Mouse (Mus musculus) kidney, postnatal 36 days (tissue): ENCODE measurements around the gene Fam227b.

Source experiments
- DNase-seq, 2 experiments: peaks; one replicate each; pipeline ENCODE4 v3.0.0; 2021 to 2022; ENCODE audit warnings: mixed read lengths in 2 of 2

The Fam227b gene

DNA sequence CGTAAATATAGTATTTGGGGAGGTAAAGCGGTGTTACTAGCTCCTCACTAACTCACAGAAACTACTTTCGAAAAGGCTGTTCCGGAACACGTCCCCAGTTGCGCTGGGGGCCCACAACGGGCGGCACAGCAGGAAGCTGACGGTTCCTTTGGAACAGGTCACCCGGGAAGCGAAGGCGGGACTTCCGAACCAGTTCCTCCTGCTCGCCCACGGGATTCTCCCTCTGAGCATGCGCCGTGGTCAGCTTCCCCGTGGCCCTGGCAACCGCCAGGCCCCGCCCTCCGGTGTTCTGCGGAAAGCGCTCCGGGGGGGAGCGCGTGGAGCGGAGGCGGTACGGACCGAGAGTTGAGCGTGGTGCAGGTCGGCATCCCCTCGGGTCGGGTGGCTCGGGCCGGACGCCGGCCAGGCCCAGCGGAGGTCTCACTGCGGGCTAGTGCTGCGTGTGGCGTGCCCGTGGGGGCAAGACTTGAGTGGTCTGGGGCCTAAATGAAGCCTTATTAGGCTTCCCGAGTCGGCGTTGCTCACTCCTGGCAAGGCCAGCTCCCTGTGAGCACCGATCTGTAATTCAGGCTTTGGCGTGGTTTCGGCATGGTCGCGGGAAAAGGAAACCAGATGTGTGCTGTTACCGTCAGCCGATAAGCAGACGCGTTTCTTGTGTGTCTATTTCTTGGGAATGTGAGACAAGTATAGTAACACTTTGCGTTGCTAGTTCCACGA, at the start of gene Fam227b, which contains the start of gene Dtwd1:
Gene Fam227b (minus strand): TSS at position 150 of the 717 bp plus-strand sequence.
Gene Dtwd1 (plus strand): TSS at position 287 of the 717 bp plus-strand sequence.
- peak; percentile 98 for DNase-seq

DNA sequence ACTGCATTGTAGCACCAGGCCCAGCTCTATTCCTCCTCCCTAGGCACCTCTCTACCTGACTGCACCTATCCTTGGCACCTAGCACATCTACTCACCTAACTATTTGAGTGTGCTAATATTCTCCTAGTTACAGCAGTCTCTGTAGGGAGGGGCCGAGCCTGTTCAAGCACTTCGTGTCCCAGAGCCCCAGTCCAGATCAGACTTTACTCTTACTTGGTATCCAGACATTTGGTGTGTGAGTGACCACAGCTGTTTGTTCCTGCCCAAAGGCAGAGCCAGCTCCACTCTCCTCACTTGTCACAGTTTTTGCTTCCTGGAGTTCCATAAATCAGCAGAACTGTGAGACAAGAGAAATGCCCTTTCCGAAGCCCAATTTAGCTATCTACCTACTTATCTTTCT, 47.2 kb upstream of the Fam227b start:
- no peak for DNase-seq

DNA sequence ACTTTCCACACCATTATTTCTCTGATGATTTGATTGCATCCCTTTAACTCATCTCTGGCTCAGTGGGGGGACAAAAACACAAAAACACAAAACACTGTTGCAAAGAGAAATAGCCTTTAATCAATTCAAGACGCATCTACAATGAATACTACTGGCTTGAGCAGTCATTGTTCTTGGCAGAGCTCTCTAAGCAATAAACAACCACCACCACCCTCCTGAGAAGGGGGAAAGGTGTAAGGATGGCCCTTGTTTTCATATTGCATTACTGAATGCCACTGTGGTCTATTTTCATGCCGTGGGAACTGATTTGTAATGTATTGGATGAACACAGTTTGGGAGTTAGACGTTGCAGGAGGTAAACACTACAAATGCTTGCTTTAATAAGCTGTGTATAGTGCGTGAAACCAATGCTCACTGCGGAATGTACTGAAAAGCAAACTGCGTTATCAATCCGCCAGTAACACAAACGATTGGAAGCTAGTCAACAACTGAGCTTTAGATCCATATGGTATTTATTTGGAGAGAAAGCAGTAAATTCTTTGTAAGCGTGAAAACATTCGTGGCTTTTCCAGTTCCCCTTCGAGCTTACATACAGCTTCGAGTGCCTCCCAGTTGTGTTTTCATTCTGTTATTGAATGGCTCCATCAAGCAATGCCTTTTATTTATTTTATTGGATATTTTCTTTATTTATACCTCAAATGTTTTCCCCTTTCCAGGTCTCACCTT, 44.0 kb upstream of the Fam227b start:
- no peak for DNase-seq

DNA sequence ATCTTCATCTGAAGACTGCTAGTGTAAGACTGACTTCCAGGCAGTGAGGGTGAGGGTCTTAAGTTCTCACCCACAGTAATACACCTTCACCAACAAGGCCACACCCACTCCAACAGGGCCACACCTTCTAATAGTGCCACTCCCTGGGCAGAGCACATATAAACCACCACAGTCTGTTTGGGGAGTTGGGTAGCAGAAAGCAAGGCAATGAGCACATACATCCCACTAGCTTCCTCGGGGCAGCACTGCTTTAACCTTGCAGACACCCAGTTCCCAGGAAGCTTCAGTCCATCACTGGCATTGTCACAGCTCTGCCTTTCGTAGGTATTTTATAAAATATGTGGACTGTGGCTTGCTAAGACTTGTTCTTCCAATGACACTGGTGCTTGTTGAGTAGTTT, 40.3 kb upstream of the Fam227b start:
- DNase-seq: no peak

DNA sequence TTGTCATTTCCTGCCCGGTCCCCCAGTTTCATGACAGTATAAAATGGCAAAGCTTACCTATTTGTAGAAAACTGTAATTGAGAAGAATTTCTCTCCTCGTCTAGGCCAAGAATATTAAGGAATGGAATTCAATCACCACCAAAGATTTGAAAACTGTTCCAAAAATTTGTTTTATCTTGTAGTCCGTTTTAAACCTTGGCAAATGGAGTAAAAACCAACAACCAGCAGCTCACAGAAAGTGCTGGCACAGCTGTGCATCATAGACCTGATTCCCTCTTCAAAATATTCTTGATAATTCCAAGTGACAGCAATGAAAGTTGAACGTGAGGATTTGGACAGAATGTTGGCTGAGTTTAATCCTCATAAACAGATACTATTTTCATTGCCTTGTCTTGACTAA, 39.5 kb upstream of the Fam227b start:
- no peak for DNase-seq

DNA sequence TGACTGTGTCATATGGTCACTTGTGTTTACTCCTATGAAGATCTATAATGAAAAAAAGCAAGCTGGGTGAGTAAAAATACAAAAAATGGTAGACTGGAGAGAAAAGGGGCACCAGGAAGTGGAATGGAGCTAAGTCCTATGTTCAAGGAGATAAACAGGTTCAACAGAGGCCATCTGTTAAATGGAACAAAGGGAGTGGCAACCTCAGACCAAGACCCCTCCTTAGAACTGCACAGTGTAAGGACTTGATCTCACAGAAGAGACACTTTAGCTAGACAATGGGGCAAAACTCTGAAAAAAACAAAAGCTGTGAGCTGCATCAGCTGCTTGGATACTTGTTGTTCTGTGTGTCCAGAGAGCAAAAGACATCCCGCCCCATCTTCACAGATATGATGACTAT, 19.6 kb upstream of the Fam227b start:
- DNase-seq: no peak

DNA sequence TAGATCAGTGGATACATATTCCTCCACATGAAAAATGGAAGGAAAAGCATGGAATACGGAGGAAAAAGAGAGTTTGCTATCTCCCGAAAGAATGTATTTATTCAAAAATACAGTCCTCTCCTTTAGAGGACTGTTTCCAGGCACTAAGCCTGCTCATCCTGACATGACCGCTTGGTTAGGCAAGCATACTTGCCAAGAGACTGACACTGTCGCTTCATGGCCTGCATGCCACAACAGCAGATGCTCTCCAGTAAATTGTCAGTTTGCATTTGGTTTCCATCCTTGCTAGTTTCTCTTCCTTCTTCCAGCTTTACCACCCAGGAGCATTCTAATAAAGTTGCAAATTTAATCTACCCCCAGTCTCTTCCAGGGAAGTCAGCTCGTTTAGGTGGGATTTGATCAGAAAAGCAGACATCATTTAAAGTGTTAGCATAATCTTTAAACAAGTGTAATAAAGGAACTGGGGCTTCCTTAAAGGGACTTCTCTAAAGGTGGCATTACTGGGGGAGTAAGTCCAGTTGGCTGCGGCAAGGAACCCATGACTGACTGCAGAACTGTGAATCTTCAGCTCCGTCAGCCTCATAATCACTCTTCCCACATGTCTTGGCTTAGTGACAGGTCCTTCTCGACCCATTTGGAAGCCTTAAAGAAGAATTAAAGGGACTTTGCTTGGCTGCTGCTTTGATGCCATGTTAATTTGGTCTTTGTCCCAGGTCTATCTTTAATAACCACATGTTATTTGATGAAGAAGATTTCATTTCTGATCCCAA, 15.2 kb upstream of the Fam227b start:
- DNase-seq: no peak

DNA sequence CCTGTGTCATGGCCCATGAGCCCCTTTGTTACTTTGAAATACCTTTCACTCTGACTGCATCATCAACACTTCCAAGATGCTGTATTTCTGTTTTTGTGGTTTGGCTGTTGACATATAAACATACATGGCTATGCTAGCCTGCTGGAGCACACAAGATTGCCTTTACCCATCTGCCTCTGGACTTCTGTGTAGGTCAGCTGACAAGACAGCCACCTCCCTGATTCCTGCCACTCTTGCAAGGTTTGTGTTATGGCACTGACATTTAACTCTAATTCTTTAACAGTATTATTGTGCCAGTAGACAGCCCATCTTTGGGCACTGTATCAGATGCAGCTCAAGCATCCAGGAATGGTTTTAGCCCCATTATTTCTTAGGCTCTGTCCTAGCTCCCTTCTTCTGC, 14.5 kb upstream of the Fam227b start:
- no peak for DNase-seq

DNA sequence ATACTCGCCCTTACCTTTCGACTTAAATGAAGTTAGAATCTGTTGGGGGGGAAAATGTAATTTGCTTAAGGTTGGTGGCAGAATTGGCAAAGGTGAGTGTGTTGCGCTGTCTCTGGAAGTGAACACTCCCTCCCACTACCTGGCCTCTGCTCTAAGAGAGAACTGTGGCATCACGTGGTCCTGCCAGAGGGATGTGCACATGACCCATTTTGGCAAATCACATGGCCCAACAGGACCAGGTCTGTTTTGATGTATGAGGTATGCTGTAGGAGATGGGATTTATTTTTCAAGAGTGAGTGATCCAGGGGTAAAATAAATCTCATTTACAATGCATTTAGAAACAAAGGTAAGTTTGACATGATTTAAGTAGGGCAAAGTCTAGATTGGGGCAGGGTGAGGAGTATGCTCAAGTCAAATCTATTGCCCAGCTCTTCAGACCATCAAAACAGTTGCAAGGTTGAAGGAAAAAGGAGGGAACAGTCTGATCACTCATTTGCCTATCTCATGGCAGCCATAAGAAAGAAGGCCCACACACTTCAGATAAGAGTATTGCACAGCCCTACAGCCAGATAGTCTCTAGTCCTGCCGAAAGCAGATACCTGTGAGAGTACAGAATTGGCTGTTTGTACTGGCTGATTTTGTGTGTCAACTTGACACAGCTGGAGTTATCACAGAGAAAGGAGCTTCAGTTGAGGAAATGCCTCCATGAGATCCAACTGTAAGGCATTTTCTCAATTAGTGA, 13.6 kb upstream of the Fam227b start:
- no peak for DNase-seq

DNA sequence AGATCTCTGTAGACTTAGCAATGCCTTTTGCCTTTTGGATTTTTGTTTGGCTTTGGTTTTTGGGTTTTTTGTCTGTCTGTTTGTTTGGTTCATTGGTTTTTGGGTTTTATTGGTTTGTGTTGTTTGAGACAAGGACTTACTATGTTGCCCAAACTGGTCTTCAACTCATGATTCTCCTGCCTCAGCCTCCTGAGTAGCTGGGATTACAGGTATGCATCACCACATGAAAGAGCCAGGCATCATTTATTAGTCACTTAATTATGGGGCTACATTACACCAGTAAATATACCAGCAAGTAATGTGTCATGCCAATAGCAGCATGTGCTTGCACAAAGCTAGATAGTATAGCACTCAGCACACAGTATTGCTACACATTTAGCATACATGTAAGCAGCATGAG, 4.1 kb downstream of the Fam227b start:
- DNase-seq: no peak

DNA sequence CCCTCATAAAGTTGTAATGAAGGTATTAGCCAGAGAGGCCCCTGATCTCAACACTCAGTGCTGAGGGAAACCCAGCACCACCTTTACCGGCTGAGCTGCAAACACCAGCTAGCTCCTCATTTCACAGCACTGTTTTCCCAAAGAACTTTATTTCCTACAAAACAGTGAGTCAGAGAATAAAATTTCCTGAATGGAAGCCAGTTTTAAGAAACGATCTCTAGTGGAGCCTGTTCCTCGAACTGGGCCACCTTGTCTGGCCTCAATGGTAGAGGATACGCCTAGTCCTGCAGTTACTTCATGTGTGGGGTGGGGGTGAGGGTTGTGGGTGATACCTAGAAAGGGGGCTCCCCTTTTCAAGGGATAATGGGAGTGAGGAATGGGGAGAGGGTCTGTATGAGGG, 57.2 kb downstream of the Fam227b start:
- DNase-seq: no peak

DNA sequence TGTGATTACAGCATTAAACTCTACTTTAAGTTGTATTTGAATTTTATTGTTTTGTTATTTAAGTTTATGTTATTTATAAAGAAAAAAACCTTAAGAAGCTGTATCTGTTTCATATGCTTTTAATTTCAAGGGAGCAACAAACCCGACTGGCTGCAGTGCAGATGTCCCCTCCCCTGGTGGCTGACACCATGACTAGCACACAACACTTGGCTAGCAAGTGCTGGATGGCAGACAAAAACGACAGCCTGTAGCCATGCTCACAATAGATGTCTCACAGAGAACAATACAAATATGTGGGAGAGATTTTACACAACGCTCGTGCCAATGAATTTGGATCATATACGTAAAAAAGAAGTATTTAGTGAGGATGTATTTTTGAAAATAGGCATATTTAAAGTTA, 61.4 kb downstream of the Fam227b start:
- DNase-seq: no peak

DNA sequence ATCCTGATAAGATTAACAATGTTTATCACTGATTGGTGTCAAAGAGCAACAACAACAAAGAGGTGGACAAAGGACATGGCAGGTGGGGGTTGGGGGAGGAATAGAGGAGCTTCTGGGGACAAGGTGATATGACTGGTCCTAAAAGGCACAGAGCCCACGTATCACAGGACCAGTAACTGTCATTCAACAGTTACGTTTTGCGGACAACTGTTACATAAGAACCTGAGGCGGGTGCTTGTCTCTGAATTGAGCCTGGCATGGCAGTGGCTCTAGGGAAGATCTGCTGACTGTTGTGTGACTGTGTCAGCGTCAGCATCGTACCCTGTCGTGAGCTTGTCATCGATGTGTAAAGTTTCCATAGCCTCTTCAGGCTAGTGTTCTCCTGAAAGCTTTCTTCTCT, 65.6 kb downstream of the Fam227b start:
- no peak for DNase-seq

DNA sequence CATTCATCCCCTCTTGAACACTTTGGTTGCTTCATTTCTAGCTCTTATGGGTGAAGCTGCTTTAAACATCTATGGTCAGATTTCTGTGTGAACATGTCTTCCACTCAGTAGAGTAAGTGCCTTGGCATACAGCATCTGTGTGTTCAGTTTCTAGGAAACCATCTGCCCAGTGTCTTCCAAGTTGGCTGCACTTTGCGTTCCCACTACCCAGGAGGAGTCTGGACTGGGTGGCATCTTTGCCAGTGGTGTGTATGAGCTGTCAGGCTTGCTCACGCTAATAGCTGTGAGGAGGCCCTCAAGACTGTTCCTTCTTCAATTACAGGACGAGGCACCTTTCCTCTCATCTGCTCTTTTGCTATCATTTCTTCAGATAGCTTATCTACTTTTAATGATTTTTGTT, 67.5 kb downstream of the Fam227b start:
- DNase-seq: no peak

DNA sequence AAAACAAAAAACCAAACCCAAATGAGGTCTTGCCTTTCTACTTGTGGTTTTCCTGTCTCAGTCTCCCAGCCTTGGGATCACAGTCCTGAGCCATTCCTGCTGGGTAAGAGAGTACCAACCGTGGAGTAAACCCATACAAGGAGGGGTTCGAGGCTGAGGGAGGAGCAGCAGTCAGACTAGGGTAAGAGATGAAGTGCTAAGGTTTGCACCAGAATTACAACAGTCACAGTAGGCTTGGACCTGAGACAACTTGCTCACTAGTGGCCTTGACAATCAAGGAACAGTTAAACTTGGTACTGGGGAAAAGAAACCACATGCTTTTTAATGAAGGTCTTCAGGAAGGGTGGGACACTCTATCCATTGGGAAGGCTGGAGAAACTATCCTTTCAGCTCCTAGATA, 72.7 kb downstream of the Fam227b start:
- DNase-seq: no peak

DNA sequence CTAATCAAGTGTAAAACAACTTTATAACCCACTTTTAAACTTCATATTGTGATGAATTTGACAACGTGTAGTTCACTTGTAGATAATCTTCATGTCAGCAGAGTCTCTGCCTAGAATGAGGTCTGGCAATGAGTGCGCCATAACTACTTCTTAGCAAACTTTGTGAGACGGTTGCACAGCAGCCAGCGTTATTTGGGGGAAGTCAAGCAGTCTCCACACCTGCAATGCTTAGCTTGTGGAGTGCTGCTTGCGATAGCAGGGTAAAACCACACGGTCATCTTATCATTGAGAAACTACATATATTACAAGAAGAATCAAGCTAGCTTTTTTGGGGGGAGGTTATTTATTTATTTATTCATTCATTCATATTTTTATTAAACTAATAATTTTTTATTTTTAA, 75.3 kb downstream of the Fam227b start:
- no peak for DNase-seq

DNA sequence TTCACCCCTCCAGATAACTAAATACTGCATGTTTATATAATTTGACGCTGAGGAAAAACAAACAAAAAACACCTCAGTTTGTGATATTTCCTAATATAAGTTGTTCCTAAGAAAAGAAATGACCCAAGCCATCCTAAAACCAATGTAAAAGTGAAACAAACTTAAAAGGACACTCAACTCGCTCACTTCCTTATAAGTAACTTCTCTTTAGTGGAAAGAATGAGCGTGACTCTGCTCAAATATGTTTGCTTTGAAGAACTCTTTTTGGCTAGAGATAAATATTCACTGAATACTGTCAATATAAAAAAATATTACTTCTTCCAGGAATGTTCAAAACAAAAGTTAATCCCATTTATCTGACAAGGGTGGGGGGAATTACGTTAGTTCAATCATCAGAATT, 78.1 kb downstream of the Fam227b start:
- DNase-seq: no peak

DNA sequence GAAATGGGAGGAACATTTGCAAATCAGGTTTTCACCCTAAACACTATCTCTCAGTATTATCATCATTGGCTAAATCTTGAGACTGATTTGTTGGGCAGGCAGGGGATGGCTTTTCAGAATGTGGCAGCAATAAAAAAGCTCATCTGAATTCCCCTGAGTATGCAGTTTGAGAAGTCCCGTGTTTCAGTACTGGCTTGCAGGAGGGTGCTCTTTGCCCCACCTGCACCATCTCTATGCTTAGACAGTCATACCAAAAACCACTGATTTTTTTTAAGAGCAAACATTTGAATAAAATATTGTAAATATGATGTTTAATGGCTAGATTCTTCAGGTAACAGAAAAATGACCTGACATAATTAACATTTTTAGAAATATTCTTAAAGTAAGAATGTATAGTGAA, 82.1 kb downstream of the Fam227b start:
- DNase-seq: no peak

DNA sequence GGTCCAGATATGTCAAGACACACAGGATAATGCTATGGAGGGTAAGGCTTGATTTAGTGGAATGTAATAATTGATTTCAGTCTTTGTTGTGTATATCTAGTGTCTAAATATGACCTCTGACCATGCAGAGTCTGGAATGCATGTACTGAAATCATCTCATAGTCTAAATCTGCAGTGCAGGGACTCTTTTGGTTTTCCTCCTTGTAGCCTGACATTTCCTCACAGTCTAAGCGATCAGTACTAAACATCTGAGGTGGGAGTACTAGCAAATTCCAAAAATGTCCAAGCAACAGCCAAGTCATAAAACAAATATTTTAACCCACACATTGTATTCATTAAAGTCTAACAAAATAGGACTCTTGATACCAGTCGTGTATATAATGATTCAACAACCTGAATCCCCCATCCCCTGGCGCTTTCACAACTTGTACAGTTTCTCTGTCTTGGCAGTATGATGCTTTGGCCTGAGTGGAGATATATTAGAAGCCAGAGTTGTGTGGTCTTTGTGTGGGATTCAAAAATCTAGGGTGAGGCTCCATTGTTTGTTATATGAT, 86.4 kb downstream of the Fam227b start:
- DNase-seq: no peak

DNA sequence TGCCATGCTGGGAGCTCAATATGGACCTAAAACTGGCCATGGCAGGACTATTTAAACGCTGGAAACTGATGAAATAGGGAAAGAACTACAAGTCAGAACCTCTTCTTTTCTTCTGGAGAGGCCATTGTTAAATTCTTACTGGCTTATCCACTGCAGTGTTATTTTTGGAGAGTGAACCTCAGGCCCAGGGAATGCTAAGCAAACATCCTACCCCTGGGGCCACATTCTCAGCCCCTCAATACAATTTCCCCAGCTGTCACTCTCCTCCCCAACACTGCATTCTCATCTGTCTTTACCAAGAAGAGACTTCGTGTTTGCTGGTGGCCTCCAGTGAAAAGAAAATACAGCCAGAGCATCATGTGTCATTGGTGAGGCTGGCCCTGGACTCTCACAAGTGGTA, 87.0 kb downstream of the Fam227b start:
- DNase-seq: no peak

DNA sequence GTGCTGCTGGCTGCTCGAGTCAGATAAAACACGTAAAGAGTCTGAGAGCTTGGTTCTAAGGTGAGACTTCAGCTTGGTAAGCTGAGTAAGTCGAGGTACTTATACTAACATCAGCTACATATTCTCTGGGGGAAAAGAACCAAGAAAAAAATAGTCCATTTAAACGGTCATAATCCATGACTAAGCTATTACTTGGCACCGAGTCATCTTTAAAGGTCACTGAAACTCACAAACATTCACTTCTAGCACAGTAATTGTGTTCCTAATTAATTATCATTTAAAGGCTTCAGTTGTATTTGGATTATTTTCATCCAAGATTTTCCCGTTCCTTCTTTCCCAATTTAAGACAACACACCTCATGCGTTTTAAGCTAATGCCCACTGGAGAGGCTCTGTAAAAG, 88.9 kb downstream of the Fam227b start:
- DNase-seq: no peak

DNA sequence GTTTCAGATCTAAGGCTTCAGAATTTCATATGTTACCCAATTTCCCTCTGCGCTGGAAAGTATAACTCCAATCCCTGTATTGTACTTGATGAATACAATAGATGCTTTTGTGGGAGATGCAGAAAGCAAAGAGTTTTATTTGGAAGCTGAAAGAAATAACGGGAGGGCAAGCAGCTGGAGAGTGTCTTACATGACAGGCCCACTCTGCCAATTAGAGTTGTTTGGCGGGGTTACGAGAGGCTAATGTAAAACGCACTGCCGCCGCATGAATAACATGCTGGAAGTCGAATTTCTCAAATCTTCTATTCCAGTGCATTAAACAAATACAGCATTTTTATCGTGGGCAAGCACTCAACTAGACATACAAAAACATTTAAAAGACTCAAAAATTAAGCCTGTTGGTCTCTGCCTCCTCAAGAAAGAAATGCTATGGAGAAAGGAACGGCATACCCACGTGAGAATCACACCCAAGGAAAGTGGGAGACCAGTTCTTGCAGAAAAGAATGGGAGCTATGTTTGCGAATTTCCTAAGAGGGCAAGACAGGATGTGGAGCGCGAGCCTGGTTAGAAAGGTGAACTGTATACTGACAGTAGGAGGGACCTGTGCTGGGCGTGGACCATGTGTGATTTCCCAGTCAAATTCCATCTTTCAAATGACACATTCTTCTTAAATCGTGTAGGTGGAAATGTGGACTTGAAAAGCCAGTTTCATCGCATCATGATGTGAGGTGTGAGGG, 90.6 kb downstream of the Fam227b start:
- DNase-seq: peak in 1 of 2 experiments; percentile 4
